ENCODE assay signal across 14 mouse cellular contexts in the genomic region with DNA sequence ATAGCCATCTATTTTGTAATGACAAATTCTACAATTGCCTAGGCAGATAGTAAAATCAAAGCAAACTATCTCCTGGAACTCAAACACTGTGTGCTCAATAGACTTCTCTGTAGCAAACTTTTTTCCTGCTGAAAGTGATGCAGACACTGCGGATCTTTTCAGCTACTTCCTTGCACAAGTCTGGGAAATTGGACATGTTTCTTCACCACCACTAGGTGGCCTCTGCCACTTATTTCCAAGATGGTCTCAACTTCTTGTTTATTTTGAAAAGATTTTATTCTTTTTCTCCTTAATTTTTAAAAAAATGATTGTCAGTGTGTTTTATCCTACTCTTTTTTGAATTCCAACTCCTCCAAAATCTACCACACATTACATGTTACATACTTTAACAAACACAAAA.
DNase-seq lines count a peak whose midpoint lies in the region; ATAC-seq and TF ChIP-seq lines count a peak whose summit lies in the region.
"Had no signal": no experiment of that assay in that cellular context is flagged by ENCODE, and none has a peak within 500 bp of the region (broad histone marks: within the 10 kb centered on the region; RNA-seq: fewer than 3 reads in every experiment).

No protein-coding gene starts in this region.

- H3K4me2 ChIP-seq in heart, postnatal 0 days (ENCODE audit: low read depth, low read length) = no peak overlapping the region
- no peak overlapping the region for H3K4me2 ChIP-seq in midbrain, embryonic 14.5 days (ENCODE audit: low read length)
- H3K4me2 ChIP-seq in midbrain, embryonic 15.5 days = no peak overlapping the region

- no peaks in the 10 kb centered on the region for H3K4me1 ChIP-seq in heart, postnatal 0 days (ENCODE audit: control insufficient read depth, insufficient read depth)
- H3K4me1 ChIP-seq in heart, embryonic 10.5 days = no peaks in the 10 kb centered on the region
- no peaks in the 10 kb centered on the region for H3K4me1 ChIP-seq in midbrain, embryonic 14.5 days (ENCODE audit: control insufficient read depth, insufficient read depth, low read length)
- no peaks in the 10 kb centered on the region for H3K4me1 ChIP-seq in midbrain, embryonic 15.5 days

- TF ChIP-seq CTCF in heart, postnatal 0 days (IDR thresholded peaks at IDR 0.05; ENCODE audit: low read depth) = peak; percentile 31

- no peak overlapping the region for H3K27ac ChIP-seq in heart, postnatal 0 days (ENCODE audit: low read depth)
- no peak overlapping the region for H3K27ac ChIP-seq in heart, embryonic 10.5 days
- no peak overlapping the region for H3K27ac ChIP-seq in midbrain, embryonic 14.5 days (replicated peaks; ENCODE audit: low read depth, low read length)
- no peak overlapping the region for H3K27ac ChIP-seq in midbrain, embryonic 15.5 days

- no peak for ATAC-seq in heart, postnatal 0 days (ENCODE audit: insufficient read depth, low read depth)
- no peak for ATAC-seq in midbrain, embryonic 14.5 days (ENCODE audit: low FRiP score, low TSS enrichment)
- ATAC-seq in midbrain, embryonic 15.5 days (replicated peaks) = no peak

- 64% methylated on average over 1 of the region's 1 CpGs for WGBS in heart, postnatal 0 days
- 54% methylated on average over 1 of the region's 1 CpGs for WGBS in heart, embryonic 10.5 days
- whole genome bisulfite sequencing in midbrain, embryonic 14.5 days = 72% methylated on average over 1 of the region's 1 CpGs
- 71% methylated on average over 1 of the region's 1 CpGs for WGBS in midbrain, embryonic 15.5 days

- TF ChIP-seq EP300 in heart, postnatal 0 days (IDR thresholded peaks at IDR 0.05; ENCODE audit: low read depth) = no peak

- no peak overlapping the region for H3K9ac ChIP-seq in heart, postnatal 0 days (replicated peaks; ENCODE audit: low read depth, low read length)
- no peak overlapping the region for H3K9ac ChIP-seq in midbrain, embryonic 14.5 days (replicated peaks; ENCODE audit: low read length)
- H3K9ac ChIP-seq in midbrain, embryonic 15.5 days = no peak overlapping the region

- H3K36me3 ChIP-seq in heart, postnatal 0 days (replicated peaks; ENCODE audit: control insufficient read depth, insufficient read depth, low read length) = no peaks in the 10 kb centered on the region
- H3K36me3 ChIP-seq in heart, embryonic 10.5 days = no peaks in the 10 kb centered on the region
- H3K36me3 ChIP-seq in midbrain, embryonic 14.5 days (ENCODE audit: control insufficient read depth, insufficient read depth, low read length) = no peaks in the 10 kb centered on the region
- H3K36me3 ChIP-seq in midbrain, embryonic 15.5 days (replicated peaks) = no peaks in the 10 kb centered on the region

- no peaks in the 10 kb centered on the region for H3K9me3 ChIP-seq in heart, postnatal 0 days (replicated peaks; ENCODE audit: control insufficient read depth, low read length)
- no peaks in the 10 kb centered on the region for H3K9me3 ChIP-seq in heart, embryonic 10.5 days
- no peaks in the 10 kb centered on the region for H3K9me3 ChIP-seq in midbrain, embryonic 14.5 days (ENCODE audit: control insufficient read depth, low read length)
- H3K9me3 ChIP-seq in midbrain, embryonic 15.5 days = no peaks in the 10 kb centered on the region

- H3K4me3 ChIP-seq in heart, postnatal 0 days (ENCODE audit: low read depth, low read length) = no peak overlapping the region
- no peak overlapping the region for H3K4me3 ChIP-seq in heart, embryonic 10.5 days
- H3K4me3 ChIP-seq in midbrain, embryonic 14.5 days (replicated peaks; ENCODE audit: low read depth, low read length) = no peak overlapping the region
- no peak overlapping the region for H3K4me3 ChIP-seq in midbrain, embryonic 15.5 days
- H3K4me3 ChIP-seq: myocyte had no signal

- DNase-seq in heart, postnatal 0 days (ENCODE audit: low spot score) = no peak
- DNase-seq in heart, embryonic 10.5 days (ENCODE audit: low spot score) = no peak
- DNase-seq in midbrain, embryonic 14.5 days = peak; percentile 56
- peak; percentile 45 for DNase-seq in R1 (ENCODE audit: low read depth, low spot score)
- peak; percentile 8 for DNase-seq in telencephalon, adult 2 months (ENCODE audit: low read depth, low spot score)
- DNase-seq in kidney, postnatal 25 days = no peak
- DNase-seq: adrenal gland, adult 2 months; cerebellum, adult 11 months; kidney, adult 11 months; liver; lung, postnatal 36 days; thymus, postnatal 14 days had no signal

- no peaks in the 10 kb centered on the region for H3K27me3 ChIP-seq in heart, postnatal 0 days (ENCODE audit: control insufficient read depth, insufficient read depth, low read length)
- no peaks in the 10 kb centered on the region for H3K27me3 ChIP-seq in heart, embryonic 10.5 days (ENCODE audit: insufficient read depth, poor library complexity, severe bottlenecking)
- no peaks in the 10 kb centered on the region for H3K27me3 ChIP-seq in midbrain, embryonic 14.5 days (ENCODE audit: control insufficient read depth, insufficient read depth, low read length)
- no peaks in the 10 kb centered on the region for H3K27me3 ChIP-seq in midbrain, embryonic 15.5 days (replicated peaks)

Comparison
In these comparisons a context has a peak if more than half of its experiments do, and no peak if none do; other contexts are left out.
1. DNase-seq: peak in midbrain, embryonic 14.5 days (single experiment), R1 (single experiment) and telencephalon, adult 2 months (single experiment); none in heart, postnatal 0 days (single experiment), heart, embryonic 10.5 days (single experiment) and kidney, postnatal 25 days (0 of 2).